Mouse (Mus musculus) gastrocnemius, adult 2 months (tissue): Measurements from ENCODE around the gene Fyn. TPM values are rescaled to one million over a fixed set of nuclear protein-coding genes. Genes with fewer than 3 reads are reported as not detected.

Experiments used
- DNase-seq: peaks from one replicate; pipeline ENCODE4 v3.0.0; 2022
- H3K27ac ChIP-seq: fragments of 200-600 bp; 2 replicates; pipeline ENCODE4 v1.8.1; 2022; ENCODE audit warnings: mild to moderate bottlenecking
- H3K4me3 ChIP-seq: fragments of 200-600 bp; 2 replicates; pipeline ENCODE4 v1.8.1; 2022; ENCODE audit warnings: mild to moderate bottlenecking, moderate library complexity
- CTCF ChIP-seq: fragments of 200-600 bp; IDR thresholded peaks from 2 replicates; pipeline ENCODE4 v1.8.1; 2022; ENCODE audit warnings: antibody characterized with exemption, mild to moderate bottlenecking, moderate library complexity
- intact Hi-C: fragments of 180-260 bp; cut with DNase I; formaldehyde crosslinking; loops from one replicate; pipeline ENCODE4 v1.15.1; 2025
- total RNA-seq, 2 experiments: library from RNA; stranded (reverse); gene quantifications; 2 replicates each; pipeline ENCODE4 v1.2.3; 2021

Fyn gene
- total RNA-seq, 2 experiments from 2014 or later: 7.3 to 12.0 TPM

DNA sequence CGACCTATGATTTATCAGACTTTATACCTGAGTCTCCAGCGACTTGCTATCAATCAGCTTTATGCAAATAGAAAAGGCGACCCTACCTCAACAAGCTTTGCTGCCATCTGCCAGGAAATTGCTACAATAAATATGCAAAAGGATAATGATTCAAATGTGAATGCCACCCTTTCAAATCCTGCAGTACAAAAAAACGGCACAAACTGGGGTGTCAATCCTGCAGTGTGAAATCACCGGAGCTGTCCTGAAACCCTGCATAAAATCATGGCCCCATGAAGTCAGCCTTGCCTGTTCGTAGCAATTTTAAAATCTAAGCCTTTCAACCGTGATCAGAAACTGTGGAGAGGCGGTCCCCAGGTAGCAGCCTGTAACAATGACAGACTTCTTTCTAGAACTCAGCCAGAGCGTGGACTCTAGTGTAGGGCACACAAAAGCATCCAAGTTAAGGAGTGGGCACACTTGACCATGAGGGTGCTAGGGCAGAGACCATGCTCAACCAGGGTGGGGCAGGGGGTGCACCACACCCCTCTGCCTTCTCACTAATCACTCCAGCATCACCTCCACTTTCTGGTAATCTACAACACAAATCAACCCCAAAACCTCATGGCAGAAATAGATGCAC is 203.5 kb downstream of the Fyn start:
- DNase-seq: no peak
- Histone ChIP-seq H3K27ac (no peak overlapping the region), H3K4me3 (no peak overlapping the region)
- intact Hi-C loops: no loop called here
- TF ChIP-seq CTCF: no peak

DNA sequence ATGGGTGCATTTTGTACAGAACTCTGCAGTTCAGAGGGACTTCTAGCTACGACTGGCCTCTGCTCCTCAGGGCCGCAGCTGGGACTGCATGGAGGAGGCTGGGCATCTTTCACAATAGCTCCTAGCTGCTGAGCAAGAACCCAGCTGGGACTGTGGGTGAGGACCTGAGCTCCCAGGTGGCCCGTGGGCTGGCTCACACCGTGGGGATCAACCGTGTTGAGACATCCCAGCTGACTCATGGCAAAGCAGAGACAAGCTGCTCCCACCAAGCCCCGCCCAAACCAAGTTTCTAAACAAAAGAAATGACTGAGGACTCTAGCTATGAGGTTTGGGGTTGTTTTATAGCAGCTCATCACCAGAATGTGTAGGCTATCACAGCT is 204.0 kb downstream of the Fyn start:
- H3K4me3 ChIP-seq: no peak overlapping the region
- no peak overlapping the region for H3K27ac ChIP-seq
- no peak for TF ChIP-seq CTCF
- intact Hi-C loops: no loop called here
- DNase-seq: peak; percentile 55

DNA sequence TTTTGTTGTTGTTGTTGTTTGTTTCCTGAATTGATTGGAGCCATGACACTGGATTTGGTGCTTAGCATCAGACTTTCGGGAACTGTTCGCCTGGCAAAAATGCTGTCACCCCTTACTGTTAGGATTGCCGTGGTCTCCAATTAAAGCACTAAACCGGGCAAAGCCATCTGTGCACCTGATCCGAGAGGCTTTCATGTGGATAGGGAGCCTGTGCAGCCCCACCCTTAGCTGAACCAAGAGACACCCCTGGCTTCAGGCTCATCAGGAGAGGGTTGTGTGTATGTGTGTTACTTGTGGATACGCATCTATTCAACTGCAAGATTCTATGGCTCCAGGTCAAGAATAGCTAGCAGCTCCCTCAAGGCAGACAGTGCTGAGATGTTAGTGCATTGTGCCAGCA is 207.8 kb downstream of the Fyn start:
- intact Hi-C loops: no loop called here
- Histone ChIP-seq H3K4me3 (no peak overlapping the region), H3K27ac (no peak overlapping the region)
- TF ChIP-seq CTCF: no peak
- DNase-seq: no peak

DNA sequence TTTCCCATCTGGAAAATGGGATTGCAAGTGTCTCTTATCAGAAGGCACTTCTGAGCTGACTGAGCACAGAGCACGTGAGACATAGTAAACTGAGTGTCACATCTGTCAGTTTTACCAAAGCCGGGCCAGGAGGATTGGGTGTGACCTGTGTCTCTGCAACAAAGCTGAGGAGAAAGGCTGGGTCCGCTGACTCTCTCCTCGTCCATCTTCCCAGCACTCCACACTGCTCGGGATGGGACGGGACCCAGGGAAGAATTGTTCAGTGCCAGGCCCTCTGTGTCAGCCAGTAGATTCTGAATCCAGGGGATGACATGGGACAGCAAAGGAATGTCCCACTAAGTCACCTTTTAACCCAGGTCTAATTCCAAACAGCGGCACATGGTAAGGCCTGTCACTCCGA is 211.8 kb downstream of the Fyn start:
- intact Hi-C loops: no loop called here
- TF ChIP-seq CTCF: no peak
- H3K27ac ChIP-seq: no peak overlapping the region
- DNase-seq: no peak
- no peak overlapping the region for H3K4me3 ChIP-seq

DNA sequence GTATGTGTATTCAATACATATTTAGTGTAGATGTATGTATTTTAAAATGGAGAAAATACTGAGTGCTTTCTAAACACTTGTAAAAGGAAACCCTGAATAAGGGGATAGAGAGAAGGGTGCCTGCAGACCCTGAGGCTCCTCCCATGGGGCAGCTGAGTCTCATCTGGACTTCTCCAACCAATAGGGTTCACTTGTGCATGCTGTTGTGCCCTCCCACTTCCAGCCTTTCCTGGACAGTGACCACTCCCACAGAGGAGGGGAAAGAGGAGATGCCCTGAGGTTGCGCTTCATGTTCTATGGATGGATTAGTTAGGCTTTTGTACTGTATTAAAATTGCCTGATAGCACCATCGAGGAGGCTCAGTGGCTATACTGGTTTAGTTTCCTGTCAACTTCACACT is 213.7 kb downstream of the Fyn start:
- intact Hi-C loops: no loop called here
- H3K27ac ChIP-seq: no peak overlapping the region
- TF ChIP-seq CTCF: no peak
- DNase-seq: no peak
- no peak overlapping the region for H3K4me3 ChIP-seq

DNA sequence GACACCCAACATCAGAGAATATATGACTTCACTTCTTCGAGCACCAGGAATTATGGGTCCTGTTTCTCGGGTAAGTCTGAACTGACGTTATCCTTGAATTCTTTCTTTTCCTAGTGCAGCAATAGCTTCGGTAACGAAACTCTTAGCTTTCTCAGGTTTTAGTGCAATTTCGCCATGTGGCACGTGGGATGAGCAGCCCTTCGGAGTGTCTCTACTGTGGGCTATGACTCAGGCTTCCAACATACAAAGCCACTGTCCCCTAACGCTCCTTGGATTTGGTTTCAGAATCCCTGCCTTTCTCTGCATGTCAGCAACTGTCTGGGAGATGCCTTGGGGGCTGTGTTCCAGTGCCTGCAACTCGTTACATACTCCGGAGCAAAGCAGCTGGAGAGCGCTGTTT is 215.1 kb downstream of the Fyn start:
- DNase-seq: no peak
- Histone ChIP-seq H3K27ac (no peak overlapping the region), H3K4me3 (no peak overlapping the region)
- no peak for TF ChIP-seq CTCF
- intact Hi-C loops: no loop called here

DNA sequence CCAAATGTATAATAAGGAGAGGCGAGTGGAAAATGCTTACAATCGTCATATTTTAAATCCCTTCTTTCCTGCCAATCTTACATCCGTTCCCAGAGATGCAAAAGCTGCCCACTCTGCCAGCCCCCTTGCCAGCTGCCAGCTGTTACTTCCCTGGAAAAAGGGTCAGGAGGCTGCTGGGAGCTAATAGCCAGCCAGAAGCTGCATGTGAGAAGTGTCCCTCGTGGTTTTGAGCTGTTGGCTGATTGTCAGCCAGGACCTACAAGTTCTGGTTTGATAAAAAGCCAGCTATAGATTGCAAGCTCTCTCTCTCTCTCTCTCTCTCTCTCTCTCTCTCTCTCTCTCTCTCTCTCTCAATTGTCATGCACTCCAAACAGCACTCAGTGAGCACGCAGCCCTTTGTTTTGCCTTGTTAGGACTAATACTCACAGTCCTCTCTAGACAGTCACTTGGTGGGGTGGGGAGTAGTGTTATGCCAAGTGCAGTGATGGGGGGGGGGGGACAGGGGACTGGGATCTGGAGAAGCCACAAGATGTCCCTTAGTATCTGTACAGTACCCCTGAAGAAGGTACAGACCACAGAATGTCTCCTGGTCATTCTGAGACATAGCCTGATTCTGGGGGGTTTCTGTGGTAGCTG is 218.8 kb downstream of the Fyn start:
- TF ChIP-seq CTCF: no peak
- Histone ChIP-seq H3K27ac (no peak overlapping the region), H3K4me3 (no peak overlapping the region)
- intact Hi-C loops: no loop called here
- no peak for DNase-seq

DNA sequence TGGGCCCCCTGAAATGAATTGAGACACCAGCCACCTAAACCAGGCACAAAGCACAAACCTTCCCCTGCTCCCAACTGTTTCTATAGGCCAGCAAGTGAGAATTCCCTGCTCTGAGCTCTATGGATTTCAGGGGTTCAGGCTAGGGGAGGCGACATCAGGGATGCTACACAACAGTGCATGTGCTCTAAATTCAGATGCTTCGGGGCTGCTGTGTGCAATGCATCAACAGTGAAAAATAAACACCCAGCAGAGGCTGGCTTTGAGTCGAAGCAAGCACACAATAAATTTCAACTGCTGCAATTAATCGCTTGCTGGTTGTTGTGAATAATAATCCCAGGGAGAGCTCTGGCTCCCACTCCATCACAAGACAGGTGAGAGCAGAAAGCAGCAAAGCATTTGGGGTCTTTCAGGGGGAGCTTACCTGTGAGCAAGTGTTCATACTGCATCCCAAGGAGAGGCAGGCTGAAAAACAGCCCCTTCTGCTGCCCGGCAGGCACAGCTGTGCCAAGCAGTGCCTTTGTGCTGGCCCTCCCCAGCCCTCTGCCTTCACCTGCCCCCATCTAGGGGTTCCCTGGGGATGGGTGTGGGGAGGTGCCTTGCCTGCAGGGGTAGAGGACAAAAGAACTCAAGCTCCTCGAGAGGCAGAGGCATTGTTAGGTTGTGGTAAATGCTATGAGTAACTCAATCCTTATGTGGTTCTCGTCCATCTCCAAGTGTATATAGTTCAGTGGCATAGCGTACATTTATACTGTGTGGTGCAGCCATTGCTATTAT is 219.5 kb downstream of the Fyn start:
- no peak for TF ChIP-seq CTCF
- Histone ChIP-seq H3K27ac (no peak overlapping the region), H3K4me3 (no peak overlapping the region)
- no peak for DNase-seq
- intact Hi-C loops: no loop called here

DNA sequence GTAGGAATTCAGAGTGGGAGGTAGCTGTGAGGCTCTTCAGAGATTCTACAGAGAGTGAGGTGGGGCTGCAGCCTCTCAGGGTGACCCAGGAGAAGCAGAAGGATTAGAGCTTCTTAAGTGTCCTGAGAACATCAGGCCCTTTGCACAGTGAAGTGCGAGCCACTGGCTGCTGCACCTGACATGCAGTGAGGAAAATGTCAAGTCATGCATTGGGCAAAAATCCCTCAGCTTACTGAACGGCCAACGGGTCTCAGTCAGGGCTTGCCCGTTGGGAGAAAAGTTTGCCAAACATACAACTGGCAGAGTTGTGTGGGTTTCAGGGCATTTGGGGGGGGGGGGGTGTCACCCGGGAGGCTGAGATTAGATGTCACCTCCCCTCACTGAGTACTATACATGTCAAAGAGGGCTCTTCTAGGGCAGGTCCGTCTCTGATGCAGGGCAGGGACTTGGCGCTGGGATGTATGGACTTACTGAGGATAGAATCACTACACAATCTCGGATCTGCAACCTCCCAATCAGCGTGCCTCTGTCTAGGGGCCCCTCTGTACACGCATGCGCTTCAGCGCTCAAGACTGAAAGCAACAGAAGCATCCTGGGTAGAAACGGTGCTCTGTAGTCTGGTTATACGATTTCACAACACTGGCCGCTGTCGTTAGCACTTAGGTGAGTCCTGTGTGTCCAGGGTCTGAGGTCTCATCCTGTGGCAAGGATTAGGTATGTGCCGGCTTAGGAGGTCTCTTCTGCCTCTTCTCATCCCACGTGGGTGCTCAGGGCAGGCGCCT is 221.3 kb downstream of the Fyn start:
- DNase-seq: peak; percentile 42
- TF ChIP-seq CTCF: no peak
- 0 out of 2 replicates have a peak overlapping the region, but pooled peaks have one; percentile 13 for H3K4me3 ChIP-seq
- intact Hi-C loops: no loop called here
- peak overlapping the region; percentile 51; the same call in 1 of the 2 replicates for H3K27ac ChIP-seq

DNA sequence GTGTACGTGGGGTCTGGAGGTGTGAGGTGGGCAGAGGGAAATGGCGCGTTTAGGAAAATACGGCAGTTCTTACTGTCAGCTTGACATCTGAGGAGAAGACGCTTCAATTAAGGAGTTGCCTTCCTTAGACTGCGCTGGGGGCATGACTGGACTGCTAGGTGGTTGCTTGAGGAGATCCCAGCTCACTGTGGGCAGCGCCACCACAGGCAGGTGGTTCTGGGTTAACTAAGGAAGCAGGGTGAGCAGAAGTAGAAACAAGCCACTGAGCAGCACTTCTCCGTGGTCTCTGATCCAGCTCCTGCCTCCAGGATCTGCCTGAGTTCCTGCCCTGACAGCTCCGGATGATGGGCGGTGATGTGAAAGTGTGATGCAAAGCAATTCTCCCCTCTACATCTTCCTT is 222.0 kb downstream of the Fyn start:
- intact Hi-C loops: no loop called here
- TF ChIP-seq CTCF: no peak
- DNase-seq: no peak
- no peak overlapping the region for H3K4me3 ChIP-seq
- H3K27ac ChIP-seq: no peak overlapping the region

DNA sequence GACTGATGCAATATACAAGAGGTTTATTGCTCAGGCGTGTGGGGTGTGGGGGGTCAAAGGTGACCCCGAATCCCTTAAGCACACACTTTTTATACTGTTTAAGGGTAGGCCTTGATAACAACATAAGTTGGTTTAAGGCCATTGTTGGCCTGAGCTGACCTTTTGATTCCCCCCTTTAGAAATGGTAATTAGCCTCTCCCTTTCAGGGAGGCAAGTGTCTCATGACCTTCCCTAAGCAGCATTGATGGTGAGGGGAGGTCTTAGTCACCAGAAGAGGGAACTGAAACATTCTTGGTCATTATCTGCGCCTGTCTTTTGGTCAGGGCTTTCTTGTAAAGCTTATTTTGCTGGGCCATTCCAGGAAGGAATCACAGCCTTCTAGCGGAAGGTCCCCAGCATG is 223.8 kb downstream of the Fyn start:
- no peak overlapping the region for H3K27ac ChIP-seq
- DNase-seq: no peak
- no peak overlapping the region for H3K4me3 ChIP-seq
- intact Hi-C loops: no loop called here
- no peak for TF ChIP-seq CTCF

DNA sequence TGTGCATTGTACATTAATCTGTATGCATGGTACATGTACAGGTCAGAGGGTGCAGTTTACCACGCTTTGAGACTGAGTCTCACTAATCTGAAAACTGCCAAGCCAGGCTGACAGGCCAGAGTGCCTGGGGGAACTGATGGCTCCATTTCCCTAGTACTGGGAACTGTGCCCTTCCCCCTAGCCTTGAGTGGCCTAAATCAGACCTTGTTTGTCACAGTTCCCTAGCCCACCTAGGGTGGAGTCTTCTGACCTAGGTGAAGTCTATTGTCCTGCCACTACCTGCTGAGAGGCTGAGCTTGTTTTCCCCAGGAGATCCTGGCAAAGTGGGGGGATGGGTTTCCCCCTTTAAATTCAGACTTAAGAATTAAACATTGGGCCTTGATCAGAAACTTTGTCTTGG is 226.1 kb downstream of the Fyn start:
- no peak for TF ChIP-seq CTCF
- H3K27ac ChIP-seq: no peak overlapping the region
- intact Hi-C loops: no loop called here

DNA sequence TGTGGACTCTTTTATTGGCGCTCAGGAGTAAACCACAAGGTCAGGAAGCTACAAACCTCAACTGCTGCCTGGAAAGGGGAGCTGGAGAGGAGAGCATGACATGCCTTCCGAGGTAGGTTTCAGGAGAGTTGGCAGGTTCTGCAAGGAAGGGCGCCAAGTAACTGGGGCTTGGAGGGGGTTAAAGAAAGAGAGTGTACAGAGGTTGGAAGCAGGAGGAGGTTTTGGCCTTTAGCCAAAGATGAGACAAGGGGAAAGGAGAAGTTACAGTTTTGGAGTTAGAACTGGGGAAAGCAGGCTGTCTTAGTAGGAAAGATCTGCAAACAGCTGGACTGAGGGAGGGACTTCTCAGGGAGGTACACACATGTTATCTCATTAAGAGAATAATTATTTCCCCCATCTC is 227.2 kb downstream of the Fyn start:
- Histone ChIP-seq H3K4me3 (no peak overlapping the region), H3K27ac (no peak overlapping the region)
- DNase-seq: no peak
- intact Hi-C loops: no loop called here
- TF ChIP-seq CTCF: no peak

More for the DNA sequence above, 226.1 kb downstream of the Fyn start:
- H3K4me3 ChIP-seq: no peak overlapping the region
- DNase-seq: no peak
